Mouse (Mus musculus) liver, embryonic 16.5 days (tissue): ENCODE results near the gene Fosb. TPM values are rescaled to one million over a fixed set of nuclear protein-coding genes. Genes with fewer than 3 reads are reported as not detected.

Experiments used
- ATAC-seq: fragments of 200-750 bp; cut with Nextera tagmentation; 2 replicates; pipeline ENCODE4 v1.8.0; 2017; ENCODE audit warnings: low read depth, mild to moderate bottlenecking, moderate number of reproducible peaks, moderate library complexity
- H3K27ac ChIP-seq: fragments of 300-500 bp; sonication (generic); 2 replicates; pipeline ENCODE4 v1.5.1; 2014; ENCODE audit warnings: mild to moderate bottlenecking, low read length
- H3K27me3 ChIP-seq: fragments of 300-500 bp; sonication (generic); 2 replicates; pipeline ENCODE4 v1.6.1; 2014; ENCODE audit warnings: low read depth, low read length, mixed read lengths; ENCODE audit not compliant: control insufficient read depth, insufficient read depth
- H3K36me3 ChIP-seq: fragments of 300-500 bp; sonication (generic); 2 replicates; pipeline ENCODE4 v1.6.1; 2014; ENCODE audit warnings: mild to moderate bottlenecking; ENCODE audit not compliant: control insufficient read depth, insufficient read depth
- H3K4me1 ChIP-seq: fragments of 300-500 bp; sonication (generic); 2 replicates; pipeline ENCODE4 v1.6.1; 2014; ENCODE audit warnings: low read depth, low read length, mixed read lengths; ENCODE audit not compliant: control insufficient read depth
- H3K4me2 ChIP-seq: fragments of 300-500 bp; sonication (generic); 2 replicates; pipeline ENCODE4 v1.6.1; 2014; ENCODE audit warnings: low read depth, low read length, mixed read lengths
- H3K4me3 ChIP-seq: fragments of 300-500 bp; sonication (generic); 2 replicates; pipeline ENCODE4 v1.5.1; 2014; ENCODE audit warnings: low read depth, mild to moderate bottlenecking, low read length
- H3K9ac ChIP-seq: fragments of 300-500 bp; sonication (generic); 2 replicates; pipeline ENCODE4 v1.6.1; 2014; ENCODE audit warnings: low read depth, low read length
- H3K9me3 ChIP-seq: fragments of 300-500 bp; sonication (generic); replicated peaks from 2 replicates; pipeline ENCODE4 v1.6.1; 2016; ENCODE audit warnings: low read length; ENCODE audit not compliant: control insufficient read depth
- WGBS: fragments of 180-500 bp; shearing (Covaris S2); extraction: QIAGEN DNeasy Blood & Tissue Kit; methylation state at CpG from one replicate; pipeline ENCODE4 v1.1.7; 2014; ENCODE audit not compliant: insufficient replicate concordance; 5-methylcytosine and 5-hydroxymethylcytosine counted together
- polyA plus RNA-seq: library from polyadenylated mRNA; unstranded; fragments of >200 nt; fragmentation: Nextera tagmentation; extraction: Ambion mirVana; gene quantifications from 2 replicates; pipeline ENCODE4 v1.2.1, GENCODE M21; 2015

Fosb gene
- polyA plus RNA-seq, 1 experiment from 2014 or later: not detected

DNA sequence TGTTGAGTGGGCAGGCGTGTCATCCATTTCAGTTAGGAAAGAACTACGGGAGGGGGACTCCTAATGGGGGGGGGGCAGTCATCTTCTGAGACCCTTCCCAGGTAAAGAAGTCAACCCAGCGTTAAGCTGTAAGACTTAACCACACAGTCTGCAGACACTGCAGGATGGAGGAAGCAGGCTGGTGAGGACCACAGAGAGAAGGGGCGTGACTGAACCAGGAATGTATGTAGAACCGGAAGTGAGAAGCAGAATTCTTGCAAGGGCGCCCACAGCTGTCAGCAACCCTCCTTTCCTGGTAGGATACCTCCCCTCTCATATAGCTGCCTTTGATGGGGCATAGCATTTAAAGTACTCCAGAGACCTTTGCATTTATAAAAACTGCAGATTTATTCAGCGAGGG lies 53.3 kb downstream of the Fosb start:
- peaks cover 22% of the 10 kb centered on the region for H3K4me1 ChIP-seq
- H3K4me3 ChIP-seq: no peak overlapping the region
- H3K36me3 ChIP-seq: peaks cover 27% of the 10 kb centered on the region
- WGBS: 64% methylated on average over 7 of the region's 7 CpGs
- no peak overlapping the region; the same call in 1 of the 2 replicates for H3K4me2 ChIP-seq
- no peaks in the 10 kb centered on the region for H3K9me3 ChIP-seq
- no peak overlapping the region for H3K9ac ChIP-seq
- H3K27ac ChIP-seq: no peak overlapping the region
- ATAC-seq: no peak
- H3K27me3 ChIP-seq: no peaks in the 10 kb centered on the region

- Histone ChIP-seq H3K4me3 (no peak overlapping the region), H3K27me3 (no peaks in the 10 kb centered on the region), H3K4me1 (peaks cover 22% of the 10 kb centered on the region), H3K27ac (no peak overlapping the region), H3K36me3 (peaks cover 17% of the 10 kb centered on the region), H3K9me3 (no peaks in the 10 kb centered on the region), H3K9ac (no peak overlapping the region), H3K4me2 (no peak overlapping the region)
- whole genome bisulfite sequencing: 90% methylated on average over 16 of the region's 17 CpGs
- ATAC-seq: no peak
Measured at GRCm38 (mm10) chr7:19255395-19255794, 54.5 kb downstream of the Fosb start.

DNA sequence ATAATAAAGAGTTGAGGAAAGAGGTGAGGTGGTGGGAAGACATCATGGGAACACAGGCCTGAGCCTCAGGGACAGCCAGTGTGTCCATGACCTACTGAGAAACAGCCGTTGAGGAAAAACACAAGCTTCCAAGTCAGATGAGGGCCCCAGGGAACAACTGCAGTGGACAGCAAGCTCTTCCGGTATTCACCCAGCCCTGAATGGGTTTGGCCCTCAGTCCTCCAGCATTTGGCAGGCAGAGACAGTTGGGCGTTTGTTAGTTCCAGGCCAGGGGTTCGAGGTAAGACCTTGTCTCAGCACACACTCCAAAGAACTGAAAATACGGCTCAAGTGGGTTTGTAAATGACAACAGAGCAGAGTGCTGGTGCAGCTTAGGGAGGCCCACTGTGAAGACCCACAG lies 56.4 kb downstream of the Fosb start:
- H3K27ac ChIP-seq: no peak overlapping the region; the same call in 1 of the 2 replicates

More for the DNA sequence above, 56.4 kb downstream of the Fosb start:
- no peak overlapping the region for H3K4me2 ChIP-seq
- no peak overlapping the region for H3K4me3 ChIP-seq
- H3K9ac ChIP-seq: no peak overlapping the region
- WGBS: 56% methylated on average over 5 of the region's 5 CpGs
- no peaks in the 10 kb centered on the region for H3K9me3 ChIP-seq
- no peak for ATAC-seq
- H3K27me3 ChIP-seq: no peaks in the 10 kb centered on the region
- peaks cover 21% of the 10 kb centered on the region for H3K4me1 ChIP-seq
- H3K36me3 ChIP-seq: peaks cover 6% of the 10 kb centered on the region

Other genes with a start within 250 kb of the Fosb start
- gene Dmwd, start 233.8 kb downstream of the Fosb start, polyA plus RNA-seq: 2.4 and 3.5 TPM in 2 replicates
- gene Dmpk, start 226.2 kb downstream of the Fosb start, polyA plus RNA-seq: 12.2 and 17.1 TPM in 2 replicates
- 0.77 and 0.93 TPM in 2 replicates for gene Six5, start 215.5 kb downstream of the Fosb start, polyA plus RNA-seq
- 0.11 and 0.12 TPM in 2 replicates for gene Gm4969, start 191.7 kb downstream of the Fosb start, polyA plus RNA-seq
- gene Fbxo46, start 190.2 kb downstream of the Fosb start, polyA plus RNA-seq: 4.7 and 5.2 TPM in 2 replicates
- gene Qpctl, start 160.8 kb downstream of the Fosb start, polyA plus RNA-seq: 3.9 and 4.0 TPM in 2 replicates
- gene Snrpd2, start 160.3 kb downstream of the Fosb start, polyA plus RNA-seq: 47.9 and 54.4 TPM in 2 replicates
- gene Gipr, start 143.9 kb downstream of the Fosb start, polyA plus RNA-seq: 0.99 and 2.1 TPM in 2 replicates
- gene Eml2, start 133.6 kb downstream of the Fosb start, polyA plus RNA-seq: 4.0 and 5.0 TPM in 2 replicates
- 0.49 and 0.60 TPM in 2 replicates for gene Gpr4, start 97.5 kb downstream of the Fosb start, polyA plus RNA-seq
- gene Opa3, start 81.7 kb downstream of the Fosb start, polyA plus RNA-seq: 13.2 and 14.3 TPM in 2 replicates
- 32.8 and 33.0 TPM in 2 replicates for gene Vasp, start 38.2 kb downstream of the Fosb start, polyA plus RNA-seq
- gene Ppm1n, start 30.0 kb downstream of the Fosb start, polyA plus RNA-seq: 0.11 TPM in 1 of 2 replicates, not detected in the other
- 2.9 and 4.1 TPM in 2 replicates for gene Rtn2, start 27.4 kb downstream of the Fosb start, polyA plus RNA-seq
- gene Ercc1, start 34.7 kb upstream of the Fosb start, polyA plus RNA-seq: 11.4 and 14.5 TPM in 2 replicates
- gene Cd3eap, start 49.4 kb upstream of the Fosb start, polyA plus RNA-seq: 6.8 TPM in 2 replicates
- 0.57 and 0.85 TPM in 2 replicates for gene Ppp1r13l, start 49.7 kb upstream of the Fosb start, polyA plus RNA-seq
- gene Ercc2, start 72.0 kb upstream of the Fosb start, polyA plus RNA-seq: 5.9 and 6.2 TPM in 2 replicates
- gene Klc3, start 94.1 kb upstream of the Fosb start, polyA plus RNA-seq: 0.34 and 0.51 TPM in 2 replicates
- gene Ckm, start 94.7 kb upstream of the Fosb start, polyA plus RNA-seq: 27.9 and 65.4 TPM in 2 replicates
- gene Mark4, start 148.8 kb upstream of the Fosb start, polyA plus RNA-seq: 0.99 and 1.3 TPM in 2 replicates
- gene Exoc3l2, start 153.3 kb upstream of the Fosb start, polyA plus RNA-seq: 0.54 and 0.55 TPM in 2 replicates
- 0.65 and 0.72 TPM in 2 replicates for gene Bloc1s3, start 198.3 kb upstream of the Fosb start, polyA plus RNA-seq
- gene Trappc6a, start 198.3 kb upstream of the Fosb start, polyA plus RNA-seq: 37.2 and 37.4 TPM in 2 replicates
- gene Nkpd1, start 207.8 kb upstream of the Fosb start, polyA plus RNA-seq: not detected in 2 replicates